Mouse (Mus musculus) right cerebral cortex, postnatal 4 days (tissue): Measurements from ENCODE around the gene Krt12.

Source experiments
- DNase-seq: peaks from one replicate; pipeline ENCODE4 v3.0.0-alpha.2; 2022

Gene Krt12

DNA sequence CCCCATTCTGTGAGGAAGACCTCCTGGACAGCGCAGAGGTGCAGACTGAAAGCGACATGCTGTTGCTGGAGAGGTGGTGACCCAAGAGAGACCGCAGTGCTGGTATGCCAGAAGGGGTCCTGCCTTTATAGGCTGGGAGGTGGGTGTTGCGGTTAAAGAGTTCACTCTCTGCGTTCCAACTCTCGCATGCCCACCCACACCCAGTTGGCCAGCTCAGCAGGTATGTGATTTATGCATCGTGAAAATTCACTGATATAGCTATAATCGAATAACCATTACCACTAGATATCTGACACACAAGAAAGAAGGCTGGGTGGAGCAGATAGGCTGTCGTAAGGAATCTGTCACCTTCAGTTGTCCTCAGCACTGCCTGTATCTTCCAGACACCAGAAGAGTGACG lies at the start of gene Krt12:
Gene Krt12, minus strand, starts transcription at position 101 of the 400 bp plus-strand sequence.
- DNase-seq, result no peak

DNA sequence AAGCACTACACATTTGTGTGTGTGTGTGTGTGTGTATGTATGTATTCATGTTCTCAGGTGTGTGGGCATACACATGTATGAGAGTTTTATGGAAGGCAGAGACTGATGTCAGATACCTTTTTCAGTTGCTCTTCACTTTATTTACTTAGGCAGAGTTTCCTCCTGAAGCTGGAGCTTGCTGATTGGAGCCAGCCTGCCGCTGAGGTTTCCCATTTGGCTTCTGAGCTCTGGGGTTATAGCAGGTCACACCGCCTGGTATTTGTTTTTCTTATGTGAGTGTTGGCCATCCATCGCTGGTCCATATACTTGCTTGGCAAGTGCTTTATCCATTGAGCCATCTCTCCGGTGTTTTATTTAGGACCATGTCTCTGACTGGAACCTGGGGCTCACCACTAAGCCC lies 47.2 kb upstream of the Krt12 start:
- no peak for DNase-seq

DNA sequence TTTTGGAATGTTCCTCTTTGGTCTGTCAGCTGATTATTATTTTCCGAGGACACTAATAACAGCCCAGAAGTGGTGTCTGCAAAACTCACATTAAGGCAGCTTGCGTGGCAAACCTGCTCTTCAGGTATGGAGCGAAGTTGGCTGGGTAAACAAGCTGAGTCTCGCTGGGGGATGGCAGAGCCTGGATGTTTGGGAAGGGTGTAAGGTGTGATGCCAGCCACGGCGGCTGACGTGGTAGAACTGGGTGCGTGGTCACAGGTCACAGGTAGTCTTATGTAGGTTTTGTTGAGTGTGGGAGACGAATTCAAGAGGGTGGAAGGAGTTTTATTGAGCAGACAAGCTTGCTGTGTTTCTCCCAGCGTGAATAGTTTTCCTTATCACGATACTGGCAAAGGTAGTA lies 46.5 kb upstream of the Krt12 start:
- DNase-seq, result no peak

DNA sequence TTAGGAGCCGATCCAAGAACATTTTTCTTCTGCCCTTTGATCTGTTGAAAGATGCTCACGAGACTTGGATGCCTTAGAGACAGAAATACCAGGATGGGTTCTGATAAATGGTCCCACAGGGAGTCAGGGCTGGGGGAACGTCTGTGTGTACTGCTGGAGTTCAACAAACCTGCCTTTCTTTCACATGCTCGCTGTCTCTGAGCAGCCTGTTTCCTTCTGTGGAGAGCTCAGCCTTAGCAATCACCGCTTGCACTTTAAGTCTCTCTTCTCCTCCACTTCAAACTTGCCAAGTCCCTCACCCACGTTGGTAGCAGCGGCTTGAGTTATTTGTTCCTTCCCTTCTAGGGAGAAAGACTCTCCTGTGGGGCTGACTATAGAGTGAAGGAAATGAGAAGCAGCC lies 44.3 kb upstream of the Krt12 start:
- DNase-seq, result no peak

DNA sequence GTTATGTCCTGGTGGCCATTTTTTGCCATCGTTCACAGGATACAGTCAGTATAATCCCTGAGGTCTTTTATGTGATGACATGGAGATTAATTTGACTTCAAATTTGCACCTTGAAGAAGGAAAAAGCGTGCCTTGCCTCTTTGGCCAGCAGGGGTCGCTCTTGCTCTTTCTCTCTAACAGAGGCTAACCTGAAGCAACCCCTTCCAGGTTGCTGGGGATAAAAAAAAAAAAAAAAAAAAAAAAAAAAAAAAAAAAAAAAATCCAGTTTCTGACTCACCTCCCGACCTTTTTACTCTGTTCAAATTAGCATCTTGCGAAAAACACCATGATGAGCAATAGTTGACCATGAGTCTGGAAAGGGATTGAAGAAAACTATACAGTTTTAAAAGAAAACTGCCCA lies 42.8 kb upstream of the Krt12 start:
- peak; percentile 98 for DNase-seq

DNA sequence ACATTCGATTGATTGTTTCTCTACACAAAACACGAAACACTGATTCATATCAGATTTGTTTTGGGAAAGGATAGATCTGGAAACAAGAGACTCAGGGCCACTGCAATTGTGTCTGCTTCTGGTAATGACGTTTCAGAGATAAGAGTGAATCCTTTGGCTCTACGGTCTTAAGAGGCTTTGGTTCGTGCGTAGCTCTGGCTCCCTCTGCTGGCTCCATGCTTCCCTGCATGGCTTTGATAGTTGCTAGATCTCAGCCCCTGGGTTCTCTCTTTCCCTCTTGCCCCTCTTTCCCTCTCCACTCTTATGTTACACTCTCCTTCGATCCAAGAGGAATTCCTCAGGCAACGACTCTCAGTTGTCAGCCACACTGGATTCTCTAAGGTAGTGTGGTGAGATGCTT lies 41.1 kb upstream of the Krt12 start:
- peak; percentile 86 for DNase-seq

DNA sequence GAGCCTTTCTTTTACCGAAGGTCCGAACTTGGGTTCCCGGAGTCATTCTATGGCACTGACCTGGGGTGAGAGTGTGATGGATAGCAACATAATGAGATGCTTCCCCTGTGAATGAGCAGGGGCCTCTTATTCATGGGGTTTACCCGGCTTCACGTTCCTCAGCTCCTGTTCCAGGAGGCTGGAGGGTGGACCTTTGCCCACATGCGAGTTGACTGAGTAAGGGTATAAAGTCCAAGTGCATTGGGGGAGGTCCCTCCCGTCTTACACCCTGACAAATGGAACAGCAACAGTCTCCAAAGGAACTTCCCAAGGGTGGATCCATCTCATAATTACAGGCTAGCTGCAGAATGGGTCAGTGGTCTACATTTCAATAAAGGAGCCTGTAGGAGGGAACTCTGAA lies 39.7 kb upstream of the Krt12 start:
- DNase-seq, result no peak

DNA sequence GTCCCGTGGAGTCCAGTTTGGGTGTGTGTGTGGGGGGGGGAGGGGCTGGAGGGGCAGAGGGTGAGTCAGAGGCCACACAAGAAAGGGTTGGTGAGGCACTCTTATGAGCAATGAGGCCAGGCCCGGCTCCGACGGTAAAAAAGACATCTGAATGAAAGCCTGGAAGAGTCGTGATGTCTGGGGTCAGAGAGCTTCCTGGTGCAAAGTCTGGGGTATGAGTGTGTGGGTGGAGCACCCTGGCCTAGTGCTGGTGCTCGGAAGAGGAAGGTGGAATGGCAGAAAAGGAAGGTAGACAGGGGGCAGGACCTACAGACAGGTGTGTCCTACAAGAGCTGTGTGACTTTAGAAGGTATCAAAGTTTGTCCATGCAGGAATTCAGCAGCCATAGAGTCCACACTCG lies 36.8 kb upstream of the Krt12 start:
- no peak for DNase-seq

DNA sequence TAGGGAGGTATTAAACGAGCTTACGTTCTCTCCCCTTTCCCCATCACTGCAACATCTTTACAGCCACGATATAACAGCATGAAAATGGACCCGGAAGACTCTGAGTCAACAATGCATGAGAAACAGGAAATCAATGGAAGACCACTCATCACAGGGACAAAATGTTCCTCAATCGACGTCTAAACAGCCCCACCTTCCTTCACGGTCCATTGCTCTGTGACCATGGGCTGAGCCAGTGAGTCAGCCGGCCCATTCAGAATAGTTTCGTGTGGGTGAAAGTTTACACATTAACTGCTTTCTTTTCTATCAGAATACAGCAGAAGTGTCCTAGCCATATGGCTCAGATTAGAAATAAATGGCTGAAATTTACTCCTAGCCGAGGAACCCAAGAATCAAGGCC lies 32.7 kb upstream of the Krt12 start:
- DNase-seq, result no peak

DNA sequence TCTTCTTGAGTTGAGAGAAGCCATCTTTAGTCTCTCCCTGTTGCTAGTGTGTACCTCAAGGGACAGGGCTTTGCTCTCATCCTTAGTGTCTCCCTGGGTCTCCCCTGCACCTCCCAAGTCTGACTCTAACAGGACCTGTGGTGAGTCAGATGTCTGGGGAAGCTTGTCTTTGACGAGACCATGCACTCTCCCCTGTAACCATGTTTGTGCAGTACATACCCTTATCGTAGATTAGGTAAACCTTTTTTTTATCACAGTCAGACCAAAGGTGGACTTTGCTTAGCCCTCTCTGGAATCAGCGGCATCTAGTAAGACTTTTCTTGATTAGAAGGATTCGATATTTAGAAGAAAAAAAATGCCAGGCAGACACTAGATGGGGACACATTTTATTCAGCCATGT lies 32.0 kb upstream of the Krt12 start:
- DNase-seq, result no peak

DNA sequence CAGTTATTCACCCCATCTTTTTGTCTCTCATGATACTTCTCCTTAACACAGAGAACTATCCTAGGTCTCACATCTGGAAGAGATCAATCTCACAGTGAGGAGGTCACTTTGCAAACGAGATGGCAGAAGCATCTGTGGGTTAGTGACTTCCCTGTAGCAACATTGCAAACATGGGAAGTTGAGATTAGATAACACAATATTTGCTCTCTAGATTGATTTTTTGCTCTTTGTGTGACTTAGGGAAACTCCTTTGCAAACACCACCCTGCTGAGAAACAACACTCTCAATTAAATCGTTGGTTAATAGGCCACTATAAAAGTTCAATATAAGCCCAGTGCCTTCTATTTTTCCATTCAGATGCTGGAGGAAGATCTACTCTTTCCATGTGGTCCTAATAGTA lies 26.7 kb upstream of the Krt12 start:
- no peak for DNase-seq

DNA sequence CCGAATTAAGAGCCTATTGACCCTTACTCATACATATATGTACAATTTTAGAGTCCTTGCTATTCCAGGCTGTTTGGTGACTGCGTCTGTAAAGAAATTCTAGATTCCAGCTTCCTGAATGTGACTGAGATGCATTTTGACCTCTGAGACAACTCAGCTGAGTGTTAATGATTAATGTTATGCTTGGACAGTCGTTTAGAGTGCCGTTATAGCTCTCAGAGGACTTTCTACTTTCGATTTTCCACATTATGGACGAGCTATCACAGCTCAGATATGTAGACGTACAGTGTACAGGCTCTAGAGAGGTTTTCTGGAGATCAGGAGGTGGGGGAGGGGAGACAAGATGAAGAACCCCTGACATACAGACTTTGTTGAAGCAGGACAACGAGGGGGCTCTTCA lies 19.2 kb upstream of the Krt12 start:
- no peak for DNase-seq

DNA sequence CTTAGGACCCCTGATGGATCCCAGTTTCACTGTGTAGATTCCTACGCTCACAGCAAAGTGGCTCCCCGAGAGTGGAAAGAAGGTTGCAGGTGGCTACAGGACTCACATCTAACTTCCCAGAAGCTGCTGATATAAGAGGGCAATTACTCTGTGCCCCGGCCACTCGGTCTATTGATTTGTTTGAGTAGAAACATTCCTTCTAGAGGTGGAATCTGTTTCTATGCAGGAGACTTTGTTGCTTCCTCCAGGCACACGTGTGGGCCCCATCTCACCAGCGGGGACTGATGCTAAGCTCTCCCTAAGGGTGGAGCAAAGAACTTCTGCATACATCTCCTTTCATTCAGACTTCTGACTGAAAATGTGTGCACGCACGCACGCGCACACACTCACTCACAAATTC lies 17.4 kb upstream of the Krt12 start:
- no peak for DNase-seq

DNA sequence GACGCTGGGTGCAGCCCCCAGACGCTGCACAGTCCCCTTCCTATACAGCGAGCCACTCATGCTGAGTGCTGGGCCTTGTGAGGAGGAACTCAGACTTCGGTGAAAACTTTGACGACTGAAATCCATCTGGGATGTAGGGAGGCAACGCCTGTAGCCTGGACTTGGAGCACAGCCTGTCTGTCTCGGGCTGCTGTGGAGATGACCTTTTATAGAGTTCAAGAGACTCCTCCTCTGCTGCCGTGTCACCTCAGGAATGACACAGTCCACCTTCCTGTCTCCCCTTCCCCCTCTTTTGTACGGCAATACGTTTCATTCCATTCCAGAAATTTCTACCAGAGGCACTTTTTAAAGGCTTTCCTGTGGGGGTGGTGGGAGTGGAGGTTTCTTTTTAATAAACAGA lies 15.9 kb upstream of the Krt12 start, which contains the start of gene Krt20:
Gene Krt20, minus strand, starts transcription at position 179 of the 400 bp plus-strand sequence.
- DNase-seq, result no peak

DNA sequence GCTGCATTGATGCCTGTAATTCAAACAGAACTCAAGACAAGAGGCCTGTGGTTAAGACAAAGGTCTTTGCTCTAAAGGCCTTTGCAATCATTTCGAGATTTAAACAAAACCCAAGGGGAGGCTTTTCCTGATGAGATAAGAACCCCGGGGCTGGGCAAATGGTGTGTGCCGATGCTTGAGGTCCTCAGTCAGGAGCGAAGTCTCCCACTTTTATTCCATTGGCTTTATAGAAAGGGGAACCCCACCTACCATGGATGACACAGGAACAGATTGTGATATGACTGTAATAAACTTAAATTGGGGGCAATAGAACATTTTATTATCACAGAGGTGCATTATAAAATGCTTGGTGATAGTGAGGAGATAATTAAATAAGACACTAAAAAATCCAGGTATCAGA lies 14.6 kb upstream of the Krt12 start:
- DNase-seq, result no peak

DNA sequence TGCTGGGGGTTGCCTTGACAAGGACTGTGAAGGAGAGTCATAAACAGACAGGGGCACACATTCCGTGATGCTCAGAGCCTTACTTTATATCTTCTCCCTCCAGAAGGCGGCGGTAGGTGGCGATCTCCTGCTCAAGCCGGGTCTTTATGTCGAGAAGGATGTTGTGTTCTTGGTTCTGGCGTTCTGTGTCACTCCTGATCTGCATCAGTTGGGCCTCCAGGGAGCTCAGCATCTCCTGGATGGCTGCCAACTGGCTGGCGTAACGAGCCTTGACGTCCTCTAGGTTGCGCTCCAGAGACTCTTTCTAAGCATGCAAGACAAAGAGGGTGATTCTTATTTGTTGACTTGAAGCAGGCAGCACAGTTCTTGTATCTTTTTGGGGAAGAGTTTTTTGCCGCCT lies 8.6 kb upstream of the Krt12 start:
- DNase-seq, result peak; percentile 46

DNA sequence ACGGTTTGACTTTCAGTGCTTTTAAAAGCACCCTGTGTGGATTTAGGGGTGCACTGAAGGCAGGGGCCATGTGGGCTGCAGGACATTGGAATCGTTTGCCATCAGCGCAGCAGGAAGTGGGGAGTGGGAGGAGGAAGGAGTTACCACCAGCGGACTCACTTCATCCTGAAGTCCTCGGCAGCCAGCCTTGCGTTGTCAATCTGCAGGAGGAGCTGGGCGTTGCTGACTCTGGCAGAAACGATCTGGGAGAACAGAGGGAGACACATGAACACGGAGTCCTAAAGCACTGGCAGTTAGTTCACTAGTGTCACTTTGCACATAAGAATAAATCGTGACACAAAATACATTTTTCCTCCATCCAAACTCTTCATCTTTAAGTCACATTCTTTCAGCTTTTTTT lies 1.5 kb downstream of the Krt12 start:
- no peak for DNase-seq

DNA sequence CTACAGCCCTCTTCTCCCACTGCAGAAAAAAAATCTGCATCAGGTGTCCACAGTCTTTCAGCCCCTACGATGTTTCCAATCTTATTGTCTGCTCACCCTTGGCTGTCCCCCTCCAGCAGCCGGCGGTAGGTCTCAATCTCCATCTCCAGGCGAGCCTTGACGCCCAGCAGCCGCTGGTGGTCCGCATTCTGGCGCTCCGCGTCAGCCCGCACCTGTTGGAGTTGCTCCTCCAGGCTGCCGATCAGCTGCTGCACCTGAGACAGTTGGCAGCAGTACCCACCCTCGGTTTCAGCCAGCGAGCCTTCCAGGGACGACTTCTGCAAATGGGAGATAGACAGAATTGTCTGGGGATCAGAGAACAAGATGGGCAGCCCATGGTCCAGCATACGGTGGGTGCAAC lies 4.2 kb downstream of the Krt12 start:
- DNase-seq, result no peak

DNA sequence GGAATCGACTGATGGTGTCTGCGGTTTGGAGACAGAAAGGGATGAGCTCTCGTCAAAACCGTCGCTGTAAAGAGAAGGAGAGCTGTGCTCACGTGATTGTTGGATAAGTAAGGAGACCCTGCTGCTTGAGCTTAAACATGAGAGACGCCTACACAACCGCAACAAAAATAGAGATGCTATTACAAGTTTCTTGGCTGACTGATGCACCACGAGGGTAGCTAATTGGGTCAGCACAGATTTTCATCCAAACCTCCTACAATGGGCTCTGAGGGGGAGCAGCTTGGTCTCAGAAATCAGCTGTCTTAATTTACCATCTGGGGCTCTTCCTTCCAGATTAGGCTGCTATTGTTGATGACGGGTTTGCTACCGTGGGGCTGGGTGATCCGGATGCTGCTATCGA lies 5.2 kb downstream of the Krt12 start:
- DNase-seq, result no peak

DNA sequence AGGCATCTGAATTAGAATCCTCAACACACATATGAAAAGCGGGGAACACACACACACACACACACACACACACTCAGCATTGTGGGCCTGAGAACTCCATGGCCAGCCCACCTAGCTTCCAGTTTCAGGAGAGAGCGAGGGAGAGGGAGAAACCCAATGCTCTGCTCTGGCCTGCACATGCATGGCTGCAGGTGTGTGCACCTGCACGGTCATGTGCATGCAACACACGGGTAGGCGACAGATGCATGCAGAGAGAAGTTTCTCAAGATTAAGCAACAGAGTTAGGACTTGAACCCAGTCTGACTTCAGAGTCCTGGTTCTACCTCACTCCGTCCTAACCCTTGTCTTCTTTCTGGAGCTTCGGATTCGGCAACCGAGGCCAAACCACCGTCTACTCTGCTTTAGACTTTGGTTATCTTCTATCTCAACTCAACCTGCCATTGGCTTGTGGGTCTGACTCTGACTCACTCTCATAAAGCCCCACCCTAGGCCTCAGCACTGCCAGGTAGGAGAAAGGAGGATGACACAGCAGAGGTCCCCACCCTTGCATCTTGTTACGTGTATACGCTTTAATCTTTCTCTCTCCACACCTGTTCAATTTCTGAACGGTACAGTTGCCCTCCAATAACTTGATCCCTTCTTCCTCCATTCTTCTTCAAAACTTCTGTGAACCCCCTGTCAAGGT lies 7.5 kb downstream of the Krt12 start:
- no peak for DNase-seq

DNA sequence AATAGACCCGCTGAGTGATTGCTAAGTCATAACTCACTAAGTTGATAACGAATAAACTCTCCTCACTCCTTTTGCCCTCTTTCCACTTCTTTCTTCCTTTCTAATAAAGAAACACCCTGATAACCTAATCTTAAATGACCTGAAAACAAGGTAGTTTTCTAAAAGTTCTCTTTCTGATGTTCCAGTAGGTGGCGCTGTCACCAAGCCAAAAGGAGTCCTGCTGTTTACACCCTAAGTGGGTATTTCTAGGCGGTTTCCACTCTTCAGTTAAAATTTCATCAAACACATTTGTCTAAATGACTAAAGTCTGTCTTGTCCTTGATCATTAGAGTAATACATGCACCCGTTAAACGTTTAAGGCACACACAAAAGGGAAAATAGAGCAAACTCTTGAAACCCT lies 8.8 kb downstream of the Krt12 start:
- DNase-seq, result peak; percentile 70

DNA sequence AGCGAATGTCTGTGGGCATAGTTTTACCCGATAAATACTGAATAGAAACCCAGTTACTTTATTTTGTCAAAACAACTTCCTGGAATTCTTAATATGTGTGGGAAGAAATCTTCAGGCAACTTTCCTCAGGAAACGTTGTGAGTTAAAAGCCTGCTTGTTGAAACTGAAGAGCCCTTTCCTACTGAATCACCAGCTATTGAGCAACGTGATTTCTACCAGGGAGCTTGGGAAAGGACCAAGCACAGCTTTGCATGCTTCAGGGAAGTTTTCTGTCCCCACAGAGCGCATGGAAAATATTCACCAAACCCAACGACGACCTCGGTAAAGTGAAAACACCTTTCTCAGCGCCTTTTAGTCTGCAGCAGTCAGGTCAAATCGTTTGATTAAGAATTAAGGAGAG lies 15.9 kb downstream of the Krt12 start:
- no peak for DNase-seq

DNA sequence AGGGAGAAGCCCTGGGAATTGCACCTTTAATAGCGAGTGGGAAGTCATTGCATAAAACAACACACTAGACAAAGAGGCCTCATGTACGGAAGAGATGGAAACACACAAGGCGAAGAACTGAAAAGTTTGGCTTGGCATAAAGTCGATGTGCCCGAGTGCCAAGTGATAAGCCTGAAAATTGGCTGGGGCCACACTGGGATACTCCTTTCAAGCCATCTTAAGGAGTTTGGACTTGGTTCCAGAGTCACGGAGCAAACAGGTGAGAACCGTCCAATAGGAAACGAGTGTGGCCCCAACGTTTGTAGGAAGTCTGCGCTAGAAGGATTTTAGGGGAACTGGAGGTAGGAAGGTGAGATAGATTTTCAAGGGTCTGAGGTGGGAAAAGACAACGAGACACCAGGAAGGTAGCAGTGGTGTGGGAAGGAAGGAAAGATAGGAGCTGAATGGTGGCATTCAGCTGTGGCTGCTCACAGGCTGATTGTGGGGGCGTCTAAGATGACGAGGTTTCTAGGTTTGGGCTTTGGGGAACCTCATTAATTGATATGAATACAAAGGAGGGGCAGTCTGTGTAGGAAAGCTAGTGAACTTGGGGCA lies 22.0 kb downstream of the Krt12 start:
- DNase-seq, result no peak

DNA sequence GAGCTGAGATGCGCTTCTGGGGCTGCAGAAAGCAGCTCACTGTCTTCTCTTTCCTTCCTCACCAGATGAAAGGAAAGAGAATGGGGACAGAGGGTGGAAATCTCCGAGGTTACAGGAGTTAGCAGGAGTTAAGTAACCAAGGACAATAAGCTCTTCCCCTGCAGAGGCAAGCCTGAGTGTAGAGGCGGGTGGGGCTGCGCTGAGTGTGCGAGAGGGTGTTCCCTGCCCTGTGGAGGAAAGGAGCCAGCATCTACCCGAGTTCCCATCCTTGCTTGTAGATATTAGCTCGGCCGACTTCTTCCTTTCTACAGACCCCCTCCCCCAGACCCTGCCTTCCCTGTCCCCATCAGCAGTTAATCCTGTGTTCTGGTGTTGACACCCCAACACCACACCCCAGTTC lies 23.2 kb downstream of the Krt12 start:
- DNase-seq, result no peak

DNA sequence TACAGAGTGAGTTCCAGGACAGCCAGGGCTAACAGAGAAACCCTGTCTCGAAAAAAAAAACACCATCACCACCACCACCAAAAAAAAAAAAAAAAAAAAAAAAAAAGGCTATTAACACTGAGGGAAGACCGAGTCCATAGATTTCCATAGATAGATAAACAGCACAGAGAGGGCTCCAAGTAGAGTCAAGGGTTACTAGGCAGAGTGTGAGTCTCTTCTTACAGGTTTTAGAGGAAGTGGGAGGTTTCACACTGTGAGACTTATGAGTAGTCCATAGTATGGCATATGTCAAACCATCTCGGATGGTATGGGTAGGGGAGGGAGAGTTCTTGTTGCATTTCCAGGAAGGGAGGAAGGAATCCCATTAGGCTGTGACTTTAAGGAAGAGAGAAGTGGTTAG lies 24.0 kb downstream of the Krt12 start:
- DNase-seq, result no peak
